Mouse (Mus musculus) bone marrow, adult 2 months (tissue): Measurements from ENCODE around the gene Gan.

Experiments
- CTCF ChIP-seq: fragments of 200-500 bp; IDR thresholded peaks from 2 replicates; pipeline ENCODE4 v1.5.1; 2011; ENCODE audit warnings: low read length, control low read depth; ENCODE audit not compliant: control insufficient read depth, insufficient read depth
- POLR2A ChIP-seq: fragments of 200-500 bp; IDR thresholded peaks from 2 replicates; pipeline ENCODE4 v1.6.1; 2011; ENCODE audit warnings: low read depth, mild to moderate bottlenecking, control low read depth, low read length, borderline replicate concordance; ENCODE audit not compliant: control insufficient read depth

DNA sequence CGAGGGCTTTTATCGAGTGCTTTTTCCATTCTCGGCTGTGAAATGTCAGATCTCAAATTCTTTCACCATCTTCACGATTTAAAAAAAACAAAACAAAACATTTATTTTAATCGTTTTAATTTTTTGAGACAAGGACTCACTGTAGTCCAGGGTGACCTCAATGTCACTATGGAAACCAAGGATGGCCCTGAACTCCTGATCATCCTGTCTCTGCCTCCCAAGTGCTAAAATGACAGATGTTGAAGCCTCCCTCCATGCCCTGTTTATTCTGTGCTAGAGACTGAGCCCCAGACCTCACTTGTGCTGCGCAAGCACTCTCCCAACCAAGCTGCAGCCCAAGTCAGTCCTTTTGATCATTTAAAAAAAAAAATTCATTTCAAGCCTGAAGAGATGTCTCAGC lies 84.4 kb downstream of the Gan start:
- TF ChIP-seq CTCF (no peak), POLR2A (no peak)
